Mouse (Mus musculus) lung, embryonic 16.5 days (tissue): ENCODE results near the gene Uhrf1. TPM values are rescaled to one million over a fixed set of nuclear protein-coding genes. Genes with fewer than 3 reads are reported as not detected.

ENCODE experiments used
- ATAC-seq: fragments of 200-750 bp; cut with Nextera tagmentation; 2 replicates; pipeline ENCODE4 v1.8.0; 2017; ENCODE audit warnings: low read depth, mild to moderate bottlenecking, moderate library complexity
- H3K27ac ChIP-seq: fragments of 300-500 bp; sonication (generic); 2 replicates; pipeline ENCODE4 v1.5.1; 2014; ENCODE audit warnings: mild to moderate bottlenecking, control low read depth, low read length
- H3K27me3 ChIP-seq: fragments of 300-500 bp; sonication (generic); 2 replicates; pipeline ENCODE4 v1.6.1; 2014; ENCODE audit warnings: low read depth, low read length, mixed read lengths; ENCODE audit not compliant: control insufficient read depth, insufficient read depth
- H3K36me3 ChIP-seq: fragments of 300-500 bp; sonication (generic); 2 replicates; pipeline ENCODE4 v1.6.1; 2014; ENCODE audit warnings: low read length; ENCODE audit not compliant: control insufficient read depth, insufficient read depth
- H3K4me1 ChIP-seq: fragments of 300-500 bp; sonication (generic); replicated peaks from 2 replicates; pipeline ENCODE4 v1.6.1; 2014; ENCODE audit warnings: low read length, mixed read lengths; ENCODE audit not compliant: control insufficient read depth, insufficient read depth
- H3K4me2 ChIP-seq: fragments of 300-500 bp; sonication (generic); 2 replicates; pipeline ENCODE4 v1.6.1; 2014; ENCODE audit warnings: low read depth, low read length, control low read depth
- H3K4me3 ChIP-seq: fragments of 300-500 bp; sonication (generic); 2 replicates; pipeline ENCODE4 v1.5.1; 2014; ENCODE audit warnings: mild to moderate bottlenecking, low read length, control low read depth
- H3K9ac ChIP-seq: fragments of 300-500 bp; sonication (generic); 2 replicates; pipeline ENCODE4 v1.6.1; 2014; ENCODE audit warnings: low read length, control low read depth
- H3K9me3 ChIP-seq: fragments of 300-500 bp; sonication (generic); 2 replicates; pipeline ENCODE4 v1.6.1; 2016; ENCODE audit warnings: low read length; ENCODE audit not compliant: control insufficient read depth
- WGBS: fragments of 180-500 bp; shearing (Covaris S2); extraction: QIAGEN DNeasy Blood & Tissue Kit; methylation state at CpG from one replicate; pipeline ENCODE4 v1.1.7; 2014; 5-methylcytosine and 5-hydroxymethylcytosine counted together
- polyA plus RNA-seq: library from polyadenylated mRNA; unstranded; fragments of >200 nt; fragmentation: Nextera tagmentation; extraction: Ambion mirVana; gene quantifications from 2 replicates; pipeline ENCODE4 v1.2.1, GENCODE M21; 2015

Gene Uhrf1
- polyA plus RNA-seq, 1 experiment from 2014 or later: 130 TPM

DNA sequence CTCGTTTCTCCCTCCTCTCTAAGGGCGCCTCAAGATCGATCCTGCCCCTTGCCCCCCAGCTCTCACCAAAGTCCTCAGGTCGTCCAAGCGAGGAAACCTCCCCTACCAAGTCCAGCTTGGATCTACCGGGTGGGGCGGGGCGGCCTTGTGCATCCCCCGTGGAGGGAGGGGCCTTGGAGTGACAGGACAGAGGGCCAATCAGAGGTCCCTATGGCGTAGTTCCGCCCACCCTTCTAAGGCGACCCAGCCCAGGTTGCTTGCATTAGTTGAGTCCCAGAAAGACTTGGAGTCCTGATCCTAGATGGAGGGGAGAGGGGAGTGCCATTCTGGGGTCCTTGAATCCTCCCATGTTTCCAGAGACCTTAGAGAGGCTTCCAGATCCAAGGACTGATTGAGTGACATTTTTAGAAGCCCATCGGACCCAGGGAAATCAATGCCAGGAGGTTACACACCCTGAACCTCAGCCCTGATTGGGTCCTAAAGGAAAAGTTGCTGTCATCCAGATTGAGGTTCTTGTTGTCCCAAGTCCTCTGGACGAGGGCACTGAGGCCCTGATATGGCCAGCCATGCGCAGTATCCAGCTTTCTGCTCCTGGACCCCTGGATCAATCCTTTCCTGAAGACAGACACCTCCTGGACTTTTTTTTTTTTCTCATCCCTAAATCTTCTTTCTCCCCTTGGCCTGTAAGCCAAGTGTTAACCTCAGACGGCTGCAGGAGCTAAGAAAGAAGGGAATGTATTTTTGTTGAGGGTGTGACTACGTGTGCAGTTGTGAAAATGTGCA, 12.5 kb upstream of the Uhrf1 start:
- Histone ChIP-seq H3K27ac (peak overlapping the region; percentile 97), H3K36me3 (peaks cover 13% of the 10 kb centered on the region), H3K4me2 (peak overlapping the region; percentile 82), H3K27me3 (no peaks in the 10 kb centered on the region), H3K9ac (peak overlapping the region; percentile 81), H3K4me1 (peaks cover 31% of the 10 kb centered on the region), H3K4me3 (peak overlapping the region; percentile 68), H3K9me3 (no peaks in the 10 kb centered on the region)
- WGBS: 3% methylated on average over 17 of the region's 17 CpGs
- peak; percentile 93 for ATAC-seq

DNA sequence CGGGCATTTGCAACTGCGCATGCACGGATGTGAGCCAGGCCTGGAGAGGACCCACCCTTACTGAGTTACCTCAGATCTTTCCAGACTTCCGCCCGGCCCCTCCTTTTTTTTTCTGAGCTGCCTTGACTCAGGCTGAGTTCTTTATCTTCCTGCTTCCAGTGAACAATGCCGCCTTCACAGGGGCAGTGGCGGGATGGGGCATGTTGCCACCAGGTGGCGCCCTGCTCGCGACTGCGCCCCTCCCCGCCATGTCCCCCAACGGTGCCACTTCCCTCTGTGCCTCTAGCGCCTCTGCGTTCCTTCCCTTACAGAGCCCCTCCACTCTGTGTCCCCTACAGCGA, 12.0 kb upstream of the Uhrf1 start:
- Histone ChIP-seq H3K9me3 (no peaks in the 10 kb centered on the region), H3K4me3 (peak overlapping the region; percentile 17), H3K4me1 (peaks cover 31% of the 10 kb centered on the region), H3K9ac (peak overlapping the region; percentile 65), H3K4me2 (peak overlapping the region; percentile 82), H3K27ac (peak overlapping the region; percentile 97), H3K36me3 (peaks cover 7% of the 10 kb centered on the region), H3K27me3 (no peaks in the 10 kb centered on the region)
- peak; percentile 93 for ATAC-seq
- WGBS: under 1% methylated on average over 16 of the region's 16 CpGs

DNA sequence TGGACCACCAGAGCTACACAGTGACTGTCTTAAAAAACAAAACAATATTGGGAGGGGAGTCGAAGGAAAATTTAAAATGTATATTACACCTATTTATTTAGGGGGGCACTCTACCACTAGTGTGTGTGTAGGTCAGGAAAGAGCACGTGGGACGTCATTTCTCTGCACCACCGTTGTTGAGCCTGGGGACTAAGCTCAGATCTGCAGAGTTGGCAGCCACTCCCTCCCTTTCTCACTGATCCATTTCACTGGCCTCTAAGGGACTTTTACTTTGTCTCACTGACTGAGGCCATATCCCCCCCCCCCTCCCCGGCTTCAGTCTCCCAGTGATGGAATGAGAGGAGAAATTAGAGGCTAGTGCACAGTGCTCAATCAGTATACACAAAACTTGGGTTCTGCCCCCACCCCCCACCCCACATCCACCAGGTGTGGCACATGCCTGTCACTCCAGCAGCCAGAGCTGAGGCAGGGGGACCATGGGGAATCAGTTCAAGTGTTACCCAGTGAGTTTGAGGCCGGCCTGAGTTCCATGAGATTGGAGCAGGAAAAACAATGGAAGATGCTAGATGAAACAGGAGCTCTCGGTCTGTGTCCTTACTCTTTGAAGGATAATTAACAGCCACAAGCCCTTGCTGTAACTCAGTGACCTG, 11.2 kb upstream of the Uhrf1 start:
- Histone ChIP-seq H3K4me2 (no peak overlapping the region), H3K36me3 (no peaks in the 10 kb centered on the region), H3K27me3 (no peaks in the 10 kb centered on the region), H3K4me3 (no peak overlapping the region), H3K27ac (peak overlapping the region; percentile 97), H3K9me3 (no peaks in the 10 kb centered on the region), H3K9ac (peak overlapping the region; percentile 65; the same call in 1 of the 2 replicates), H3K4me1 (peaks cover 29% of the 10 kb centered on the region)
- no peak for ATAC-seq
- 89% methylated on average over 7 of the region's 7 CpGs for WGBS

DNA sequence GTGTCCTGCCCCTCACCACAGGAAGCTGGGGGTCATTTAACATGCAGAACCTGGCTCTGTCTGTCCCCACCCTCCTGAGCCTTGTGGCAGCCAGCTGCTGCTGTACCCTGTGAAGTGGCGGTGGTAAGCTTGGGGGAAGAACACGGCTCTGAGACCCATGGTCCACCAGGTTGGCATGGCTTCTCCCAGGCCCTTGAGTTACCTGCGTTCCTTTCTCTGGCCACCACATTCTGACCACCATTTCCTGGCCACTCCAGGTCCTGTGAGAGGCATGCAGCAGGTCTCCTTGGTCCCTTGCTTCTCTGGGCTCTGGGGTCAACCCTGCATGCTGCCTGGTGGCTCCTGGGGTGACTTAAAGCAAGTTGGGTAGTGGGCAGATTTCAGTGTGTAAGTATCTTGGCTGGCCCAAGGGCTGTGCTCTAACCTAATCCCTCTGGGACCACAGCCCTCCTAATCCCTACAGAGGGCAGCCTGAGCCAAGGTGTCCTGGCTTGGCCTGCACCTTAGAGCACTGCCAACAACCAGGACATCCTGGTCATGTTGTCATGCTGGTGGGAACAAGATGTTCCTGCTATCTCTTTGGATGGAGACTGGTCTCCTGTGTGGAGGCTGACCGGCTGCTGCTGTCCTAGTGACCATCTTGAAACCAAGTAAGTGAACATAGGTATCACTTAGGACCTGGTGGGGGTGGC, 10.4 kb upstream of the Uhrf1 start, which contains the start of gene Plin3:
Gene Plin3 (minus strand): TSS at position 343 of the 692 bp plus-strand sequence.
- H3K4me2 ChIP-seq: no peak within 1 kb of the TSS
- H3K9ac ChIP-seq: no peak within 1 kb of the TSS; the same call in 1 of the 2 replicates
- H3K27me3 ChIP-seq: no peaks in the 10 kb centered on the region
- H3K4me3 ChIP-seq: no peak within 1 kb of the TSS
- H3K4me1 ChIP-seq: peaks cover 25% of the 10 kb centered on the region
- ATAC-seq: no peak
- peak within 1 kb of the TSS; percentile 97 for H3K27ac ChIP-seq
- WGBS: 88% methylated on average over 4 of the region's 4 CpGs
- H3K36me3 ChIP-seq: no peaks in the 10 kb centered on the region
- no peaks in the 10 kb centered on the region for H3K9me3 ChIP-seq

DNA sequence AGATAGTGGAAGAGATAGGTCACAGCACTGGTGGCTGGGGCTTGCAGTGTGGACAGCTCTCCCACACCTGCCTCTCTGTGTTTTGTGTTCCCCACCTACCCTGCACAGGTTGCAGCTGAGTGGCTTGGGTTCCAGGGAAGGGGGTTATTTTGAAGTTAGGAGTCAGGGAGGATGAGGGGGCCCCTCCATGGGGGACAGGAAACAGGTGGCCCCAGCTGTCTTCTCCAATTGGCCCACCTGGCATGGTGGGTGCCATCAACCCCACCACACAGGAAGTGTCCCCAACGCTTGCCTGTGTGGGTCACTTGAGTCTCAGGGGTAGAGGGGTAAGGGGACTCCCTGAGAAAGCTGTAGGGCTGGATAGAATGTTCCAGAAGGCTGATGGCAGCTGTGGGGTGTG, 9.8 kb upstream of the Uhrf1 start:
- peaks cover 19% of the 10 kb centered on the region for H3K4me1 ChIP-seq
- WGBS: 50% methylated on average over 1 of the region's 1 CpGs
- no peak overlapping the region for H3K27ac ChIP-seq
- no peak overlapping the region for H3K4me2 ChIP-seq
- no peak for ATAC-seq
- no peaks in the 10 kb centered on the region for H3K27me3 ChIP-seq
- no peak overlapping the region for H3K4me3 ChIP-seq
- no peak overlapping the region for H3K9ac ChIP-seq
- H3K36me3 ChIP-seq: no peaks in the 10 kb centered on the region
- H3K9me3 ChIP-seq: no peaks in the 10 kb centered on the region

DNA sequence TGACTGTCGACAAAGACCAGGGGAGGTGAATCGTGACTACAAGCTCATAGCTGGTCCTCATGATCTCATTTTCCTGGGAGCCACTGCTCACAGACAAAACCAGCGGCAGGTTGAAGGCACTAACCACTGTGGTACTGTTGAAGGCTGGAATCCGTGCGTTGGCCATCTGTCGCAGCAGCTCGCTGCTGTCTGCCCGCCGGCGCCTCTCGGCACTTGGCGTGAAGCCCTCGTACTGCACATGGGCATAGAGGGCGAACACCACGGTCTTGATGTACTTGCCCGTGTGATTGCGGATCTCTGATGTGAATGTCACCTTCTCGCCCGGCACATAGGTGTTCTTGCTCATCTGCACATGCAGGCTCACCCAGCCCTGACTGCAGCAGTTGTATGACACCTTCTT, 8.9 kb upstream of the Uhrf1 start:
- Histone ChIP-seq H3K4me3 (no peak overlapping the region), H3K9ac (no peak overlapping the region), H3K9me3 (no peaks in the 10 kb centered on the region), H3K36me3 (no peaks in the 10 kb centered on the region), H3K4me1 (peaks cover 12% of the 10 kb centered on the region), H3K27ac (no peak overlapping the region), H3K4me2 (no peak overlapping the region), H3K27me3 (no peaks in the 10 kb centered on the region)
- WGBS: 86% methylated on average over 19 of the region's 19 CpGs
- no peak for ATAC-seq

DNA sequence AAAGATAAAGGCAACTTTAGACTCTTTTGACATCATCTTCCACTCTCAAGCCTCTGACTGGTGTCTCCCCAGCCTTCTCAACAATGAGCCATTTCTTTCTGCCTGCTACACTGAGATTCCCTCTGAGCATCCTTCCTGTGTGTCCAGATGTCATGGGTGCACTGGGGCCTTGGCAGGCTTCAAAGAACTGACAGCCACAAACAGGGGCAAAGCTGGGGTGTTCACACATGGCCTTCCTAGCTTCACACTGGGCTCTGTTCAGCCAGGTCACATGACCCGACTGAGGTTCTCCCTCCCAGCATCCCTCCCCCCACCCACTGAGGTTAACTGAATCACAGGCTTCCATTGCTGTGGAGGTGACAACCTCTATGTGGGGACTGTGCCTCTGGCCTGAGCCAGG, 6.9 kb upstream of the Uhrf1 start:
- Histone ChIP-seq H3K36me3 (no peaks in the 10 kb centered on the region), H3K4me2 (no peak overlapping the region), H3K4me1 (0 out of 2 replicates have a peak, but pooled peaks cover 2% of the 10 kb centered on the region), H3K9me3 (no peaks in the 10 kb centered on the region), H3K4me3 (no peak overlapping the region), H3K9ac (no peak overlapping the region), H3K27ac (no peak overlapping the region), H3K27me3 (no peaks in the 10 kb centered on the region)
- 40% methylated on average over 1 of the region's 1 CpGs for WGBS
- ATAC-seq: no peak

DNA sequence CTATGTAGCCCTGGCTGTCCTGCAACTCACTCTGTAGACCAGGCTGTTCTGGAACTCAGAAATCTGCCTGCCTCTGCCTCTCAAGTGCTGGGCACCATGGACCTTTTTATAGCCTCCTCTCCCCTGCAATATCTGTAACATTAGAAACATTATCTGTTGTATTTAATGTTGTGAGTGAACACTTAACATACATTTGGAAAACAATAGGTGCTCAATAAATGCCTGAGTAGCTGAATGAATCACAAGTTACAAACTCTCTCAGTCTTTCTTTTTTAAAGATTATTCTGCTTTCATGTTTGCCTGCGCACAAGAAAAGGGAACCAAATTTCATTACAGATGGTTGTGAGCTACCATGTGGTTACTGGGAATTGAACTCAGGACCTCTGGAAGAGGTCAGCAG, 4.9 kb upstream of the Uhrf1 start:
- Histone ChIP-seq H3K36me3 (no peaks in the 10 kb centered on the region), H3K4me1 (peaks cover 7% of the 10 kb centered on the region), H3K27me3 (no peaks in the 10 kb centered on the region), H3K9me3 (no peaks in the 10 kb centered on the region), H3K4me2 (no peak overlapping the region), H3K9ac (no peak overlapping the region), H3K4me3 (no peak overlapping the region), H3K27ac (no peak overlapping the region)
- 94% methylated on average over 1 of the region's 1 CpGs for WGBS
- ATAC-seq: no peak

DNA sequence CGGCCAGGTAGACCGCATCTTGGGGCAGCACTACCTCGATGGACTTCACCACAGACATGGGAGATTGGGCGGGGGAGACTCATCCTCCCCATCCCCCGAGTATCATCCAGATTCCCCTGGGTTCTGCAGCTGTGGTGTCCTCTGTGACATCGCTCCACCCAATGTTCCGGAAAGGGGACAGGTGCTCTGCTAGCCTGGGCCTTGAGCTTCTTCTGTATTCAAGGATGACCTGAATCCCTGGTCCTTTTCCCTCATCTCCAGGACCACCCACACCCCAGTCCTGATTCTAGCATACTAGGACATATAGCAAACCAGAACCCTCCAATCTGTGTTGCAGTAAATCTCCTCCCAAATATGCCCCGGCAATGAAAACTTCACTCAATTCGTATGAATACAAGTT, 2.9 kb upstream of the Uhrf1 start, which contains the start of gene Arrdc5:
Gene Arrdc5 (minus strand): TSS at position 101 of the 400 bp plus-strand sequence.
- Histone ChIP-seq H3K9me3 (no peaks in the 10 kb centered on the region), H3K27me3 (no peaks in the 10 kb centered on the region), H3K27ac (no peak within 1 kb of the TSS), H3K9ac (no peak within 1 kb of the TSS), H3K4me1 (peaks cover 14% of the 10 kb centered on the region), H3K36me3 (no peaks in the 10 kb centered on the region), H3K4me3 (no peak within 1 kb of the TSS), H3K4me2 (no peak within 1 kb of the TSS)
- 89% methylated on average over 9 of the region's 9 CpGs for WGBS
- ATAC-seq: no peak
